Mouse (Mus musculus) spleen, adult 18-20 months (tissue): ENCODE measurements at regions not wholly inside any gene's neighbourhood (a gene's known extent, or its start where the extent isn't known, plus 50 kb on each side); places are given as distances from the start of the nearest gene placed in this dataset.

ENCODE experiments used
- DNase-seq, 2 experiments: peaks; one replicate each; pipeline ENCODE4 v3.0.0; 2022; ENCODE audit warnings: mixed read lengths in 2 of 2

DNA sequence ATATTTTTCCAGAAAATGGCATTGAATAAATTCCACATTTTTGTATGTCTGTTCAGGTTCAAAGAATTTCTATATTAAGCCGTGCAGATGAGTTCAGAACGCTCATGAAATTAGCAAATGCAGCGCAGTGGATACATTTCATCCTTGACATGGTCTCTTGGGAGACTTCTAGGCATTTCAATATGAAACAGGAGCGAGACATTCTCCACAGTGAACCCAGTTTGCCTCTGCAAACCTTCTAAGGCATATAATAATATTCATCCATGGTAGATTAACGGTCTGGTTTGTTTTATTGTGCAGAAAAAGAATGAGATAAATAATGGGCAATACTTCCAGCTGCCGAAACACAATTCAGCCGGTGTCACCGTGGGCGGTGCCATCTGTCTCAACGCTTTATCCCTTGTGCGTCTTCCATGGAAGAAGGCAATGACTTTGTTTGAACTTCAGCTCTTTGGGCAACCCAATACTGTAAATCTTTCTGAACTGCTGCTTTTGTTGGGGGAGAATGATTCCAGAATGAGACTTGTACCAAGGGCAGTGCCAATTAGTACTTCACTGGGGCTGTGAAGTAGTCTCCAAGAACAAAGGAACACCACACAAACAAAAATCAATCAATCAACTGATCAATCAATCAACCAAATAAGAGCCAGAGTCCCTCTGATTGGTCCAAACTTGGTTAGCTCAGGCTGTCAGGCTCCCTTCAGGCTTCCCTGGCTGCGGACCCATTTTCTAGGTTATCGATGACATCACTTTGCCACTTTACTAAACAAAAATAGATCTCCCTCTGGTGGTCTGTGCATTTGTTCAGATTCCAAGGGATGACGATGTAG is 326.0 kb downstream of the Ice1 start:
- DNase-seq, result no peak

DNA sequence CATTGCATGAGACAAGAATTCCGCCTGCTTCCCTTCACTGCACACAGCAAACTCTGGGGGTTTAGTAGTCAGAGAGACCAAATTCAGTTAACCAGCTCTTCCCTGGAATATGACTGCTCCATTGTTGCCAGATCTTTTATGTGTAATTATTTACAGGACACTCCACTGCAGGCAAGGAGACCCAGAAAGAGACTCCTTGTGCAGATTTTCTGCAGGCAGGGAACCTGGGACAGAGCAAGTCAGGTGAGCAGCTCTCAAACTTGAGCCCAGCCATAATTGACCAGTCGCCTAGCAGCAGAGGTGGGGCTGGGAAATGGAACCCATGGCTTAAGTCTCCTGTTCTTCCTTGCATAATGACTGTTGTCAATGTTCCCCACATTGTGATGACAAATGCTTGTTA is 324.2 kb downstream of the Ice1 start:
- DNase-seq, result no peak

DNA sequence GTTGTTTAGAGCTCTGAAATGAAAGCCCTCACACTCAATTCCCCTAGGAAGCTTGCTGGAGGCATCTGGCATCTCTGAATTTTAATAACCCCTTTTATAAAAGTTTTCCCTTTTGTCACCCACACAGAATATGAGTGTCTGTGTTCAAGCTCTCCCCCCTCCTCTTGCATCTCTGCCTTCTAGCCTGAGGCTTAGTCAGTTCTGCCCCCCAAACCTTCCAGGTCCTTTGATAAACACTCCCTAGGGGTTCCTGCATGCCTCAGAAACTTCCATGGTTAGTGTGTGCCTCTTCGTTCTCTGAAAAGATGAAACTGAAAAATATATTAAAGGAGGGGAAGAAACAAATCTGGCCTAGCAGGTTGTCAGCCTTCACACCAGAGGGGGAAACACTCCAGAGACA is 313.9 kb downstream of the Ice1 start:
- DNase-seq, result no peak

DNA sequence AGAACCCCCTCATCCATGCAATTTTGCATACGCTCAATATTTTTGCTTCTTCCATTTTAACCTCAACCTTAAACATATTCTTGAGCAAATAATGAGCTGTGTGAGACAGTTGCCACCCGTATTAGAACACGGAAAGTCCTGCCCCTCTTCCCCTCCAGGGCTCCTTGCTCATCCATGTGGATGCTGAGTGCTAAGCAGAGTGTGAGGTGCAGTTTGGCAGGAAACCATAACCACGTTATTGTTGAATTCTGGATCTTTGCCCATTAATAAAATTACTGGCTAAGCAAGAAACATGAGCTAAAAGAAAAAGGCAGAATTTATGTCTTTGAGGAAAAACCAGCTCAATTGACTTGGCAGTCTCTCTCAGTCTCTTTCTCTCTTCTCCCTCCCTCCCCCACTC is 301.4 kb downstream of the Ice1 start:
- no peak for DNase-seq

DNA sequence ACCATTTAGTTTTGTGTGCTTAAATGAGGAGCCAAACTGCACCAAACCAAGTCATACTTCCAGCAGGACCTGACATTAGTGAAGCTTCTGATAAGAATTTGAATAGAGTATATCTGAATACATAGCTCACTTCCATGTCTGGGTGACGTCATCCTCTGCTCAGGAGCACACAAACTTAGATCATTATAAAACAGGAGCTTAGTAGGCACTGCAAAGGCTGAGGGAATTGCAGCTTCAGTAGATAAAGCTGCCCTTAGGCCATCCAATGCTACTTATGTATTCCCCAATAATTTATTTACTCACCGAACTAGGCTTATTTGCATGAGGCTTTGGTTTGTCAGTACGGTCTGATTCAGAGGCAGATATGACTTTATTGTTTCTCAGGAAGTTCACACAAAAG is 297.0 kb downstream of the Ice1 start:
- DNase-seq, result no peak

DNA sequence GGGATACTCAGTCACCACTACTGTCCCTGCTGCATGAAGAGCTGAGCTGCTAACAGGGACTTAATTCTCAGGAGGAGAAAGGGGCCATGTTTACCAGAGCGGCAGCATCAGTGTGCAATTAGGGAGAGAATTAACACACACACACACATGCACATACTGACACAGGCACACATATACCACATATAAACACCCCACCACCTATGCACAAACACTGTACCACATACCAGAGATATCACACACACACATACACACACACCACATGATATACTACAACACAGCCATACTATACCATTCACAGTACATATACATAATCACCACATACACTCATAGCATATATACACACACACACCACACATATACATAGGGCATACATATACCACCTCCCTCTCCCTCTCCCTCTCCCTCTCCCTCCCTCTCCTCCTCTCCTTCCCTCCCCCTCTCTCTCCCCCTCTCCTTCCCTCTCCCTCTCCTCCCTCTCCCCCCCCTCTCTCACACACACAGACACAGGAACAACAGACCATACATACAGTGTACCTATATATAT is 294.2 kb downstream of the Ice1 start:
- DNase-seq, result no peak

DNA sequence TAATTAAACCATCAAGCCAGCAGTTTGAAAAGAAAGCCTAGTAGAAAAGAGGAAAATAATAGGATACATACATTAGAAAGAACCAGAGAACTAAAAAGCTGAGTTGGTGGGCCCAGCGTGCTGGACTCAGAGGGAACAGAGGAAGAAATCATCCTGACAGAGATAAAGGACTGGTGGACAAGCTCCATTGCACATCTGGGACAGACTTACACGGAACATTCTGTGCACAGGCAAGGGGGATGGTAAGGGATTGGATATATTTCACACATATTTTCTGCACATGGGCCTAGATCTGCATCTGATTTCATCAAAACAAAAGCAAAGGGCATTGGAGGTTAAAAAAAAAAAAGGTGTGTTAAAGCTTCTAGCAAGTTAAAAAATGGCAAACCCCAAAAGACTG is 293.5 kb downstream of the Ice1 start:
- no peak for DNase-seq

DNA sequence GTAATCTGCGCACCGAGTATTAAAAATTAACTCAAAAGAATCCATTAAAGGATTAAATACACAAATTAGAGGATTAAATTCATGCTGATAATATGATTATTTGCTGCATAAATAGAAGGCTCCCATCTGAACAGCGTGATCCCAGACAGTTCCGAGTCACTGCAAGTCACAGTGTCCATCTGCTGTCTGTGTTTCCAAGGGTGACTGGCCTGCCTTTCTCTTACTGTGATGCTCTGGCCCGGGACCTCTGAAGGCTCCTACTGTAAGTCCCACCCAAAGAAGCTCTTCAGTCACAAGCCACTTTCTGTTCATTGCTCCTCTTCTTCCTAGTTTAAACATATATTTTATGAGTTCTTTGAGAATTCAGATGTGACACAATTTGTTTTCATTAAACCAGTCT is 293.1 kb downstream of the Ice1 start:
- DNase-seq, result no peak

DNA sequence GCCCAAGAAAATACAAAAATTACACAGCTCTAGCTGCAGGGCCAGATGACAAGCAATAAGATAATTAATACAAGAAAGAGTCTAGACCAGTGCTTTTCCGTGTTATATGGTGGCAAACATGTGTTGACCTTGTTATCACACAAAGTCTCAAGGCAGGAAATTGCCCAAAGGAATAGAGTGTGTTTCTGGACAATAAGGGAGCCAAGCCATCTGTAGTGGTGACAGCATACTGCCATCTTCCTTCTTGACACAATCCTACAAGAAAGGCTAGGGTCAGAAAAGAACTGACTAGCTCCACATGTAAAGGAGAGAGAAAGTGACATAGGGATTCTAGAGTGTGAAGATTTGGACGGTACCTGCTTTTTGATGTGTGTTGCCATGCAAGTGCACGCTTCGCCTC is 289.0 kb downstream of the Ice1 start:
- DNase-seq, result no peak

DNA sequence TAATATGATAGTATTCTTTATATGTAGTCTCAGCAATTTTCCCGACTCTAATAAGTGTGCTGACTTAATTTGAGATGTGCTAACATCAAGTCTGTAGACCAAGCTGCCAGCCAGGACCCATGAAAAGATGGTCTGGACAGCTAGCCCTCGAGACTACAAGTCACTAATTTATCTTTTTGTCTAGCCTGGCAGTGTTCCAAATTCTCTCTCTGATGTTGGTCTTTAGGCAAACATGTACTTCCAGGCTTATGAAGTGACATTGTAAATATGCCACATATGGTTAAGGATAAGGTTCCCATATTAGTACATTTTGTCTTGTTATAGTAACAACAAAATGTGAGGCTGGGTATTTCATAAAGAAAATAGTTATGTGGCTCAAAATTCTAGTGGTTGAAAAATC is 288.5 kb downstream of the Ice1 start:
- DNase-seq, result no peak

DNA sequence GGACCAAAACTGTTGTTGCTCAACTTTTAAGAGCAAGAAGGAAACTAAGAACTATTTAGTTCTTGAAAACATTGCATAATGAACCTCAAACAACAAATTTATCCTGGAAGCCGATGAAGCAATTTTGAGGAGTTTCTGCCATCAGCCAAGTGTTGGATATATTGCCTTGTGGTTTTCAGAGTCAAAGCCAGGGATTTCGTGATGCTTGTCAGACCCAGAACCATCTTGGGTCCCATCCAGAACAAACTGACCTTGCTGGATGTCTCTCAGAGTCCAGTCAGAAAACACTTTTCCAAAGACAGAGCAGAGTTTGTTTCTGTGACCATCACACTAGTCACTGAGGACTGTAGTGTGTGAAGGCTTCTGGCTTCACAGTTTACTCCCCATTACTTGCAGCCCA is 267.8 kb downstream of the Ice1 start:
- DNase-seq, result no peak

DNA sequence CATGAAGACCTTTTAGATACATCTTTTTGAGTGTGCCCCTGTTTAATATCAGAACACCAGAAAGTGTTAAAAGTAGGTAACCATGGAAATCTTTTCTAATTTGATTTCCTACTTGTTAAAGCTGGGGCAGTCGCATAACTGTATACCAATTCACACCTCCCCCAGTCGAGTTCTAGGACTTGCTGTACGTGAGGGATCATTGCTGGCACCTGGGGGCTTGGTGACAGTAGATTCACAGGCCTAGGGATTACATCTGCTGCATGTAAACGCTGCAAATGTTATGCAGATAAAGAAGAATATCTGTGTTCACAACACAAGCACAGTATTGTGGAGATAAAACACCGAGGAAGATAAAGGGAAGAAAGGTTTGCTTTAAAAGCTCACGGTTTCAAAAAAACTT is 256.7 kb downstream of the Ice1 start:
- no peak for DNase-seq

DNA sequence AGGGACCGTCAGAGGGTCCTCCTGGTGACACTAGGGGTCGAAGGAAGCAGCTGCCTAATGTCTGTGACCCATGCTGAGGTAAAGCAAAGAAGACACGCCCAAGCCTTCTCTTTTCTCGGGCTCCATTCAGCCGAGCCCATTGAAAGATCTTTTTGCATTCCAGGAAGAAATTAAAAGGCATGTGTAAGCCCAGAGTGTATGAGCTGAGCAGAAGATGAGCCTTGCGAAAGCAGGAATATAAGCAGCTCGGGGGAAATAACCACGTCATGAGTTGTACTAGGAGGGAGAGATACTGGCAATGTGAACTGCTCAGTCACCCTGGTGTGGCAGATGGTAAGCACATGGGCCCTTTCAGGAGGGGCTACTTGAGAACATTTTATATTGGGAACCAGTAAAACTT is 252.1 kb downstream of the Ice1 start:
- DNase-seq, result no peak

DNA sequence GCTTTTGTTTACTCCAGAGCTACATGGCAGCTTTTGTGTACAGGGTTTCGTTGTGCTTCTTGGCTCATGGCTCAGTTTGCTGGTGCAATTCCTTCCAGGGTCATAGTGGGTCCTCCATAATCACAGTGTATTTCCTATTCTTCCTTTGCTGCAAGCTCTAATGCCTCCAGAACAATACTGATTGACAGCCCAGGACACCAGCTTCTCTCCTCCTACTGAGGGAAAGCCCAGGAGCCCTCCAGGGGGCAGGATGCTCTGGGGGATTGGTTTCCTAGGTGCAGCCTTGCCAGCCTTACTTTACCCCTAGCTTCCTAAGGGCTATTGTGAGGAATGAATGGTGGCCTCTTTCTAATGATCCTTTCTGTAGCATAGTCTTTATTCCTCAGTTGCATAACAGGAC is 224.6 kb downstream of the Ice1 start:
- no peak for DNase-seq

DNA sequence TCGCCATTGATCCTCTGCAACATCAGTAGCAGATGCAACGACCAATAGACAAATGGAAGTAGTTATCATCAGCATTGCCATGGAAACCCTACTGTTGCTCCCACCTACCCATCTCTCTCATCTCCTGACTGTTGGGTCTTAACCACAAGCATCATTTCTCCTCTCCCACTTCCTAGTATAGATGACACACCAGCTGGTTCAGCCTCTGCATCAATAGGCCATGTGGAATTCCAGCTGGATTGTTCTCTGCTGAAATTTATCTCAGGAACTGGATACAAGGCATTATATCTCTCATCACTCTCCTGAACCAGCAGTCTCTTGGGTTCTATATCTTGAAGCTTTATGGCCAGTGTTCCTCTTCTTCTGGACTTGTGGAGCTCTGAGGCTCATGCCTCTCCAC is 219.3 kb downstream of the Ice1 start:
- no peak for DNase-seq

DNA sequence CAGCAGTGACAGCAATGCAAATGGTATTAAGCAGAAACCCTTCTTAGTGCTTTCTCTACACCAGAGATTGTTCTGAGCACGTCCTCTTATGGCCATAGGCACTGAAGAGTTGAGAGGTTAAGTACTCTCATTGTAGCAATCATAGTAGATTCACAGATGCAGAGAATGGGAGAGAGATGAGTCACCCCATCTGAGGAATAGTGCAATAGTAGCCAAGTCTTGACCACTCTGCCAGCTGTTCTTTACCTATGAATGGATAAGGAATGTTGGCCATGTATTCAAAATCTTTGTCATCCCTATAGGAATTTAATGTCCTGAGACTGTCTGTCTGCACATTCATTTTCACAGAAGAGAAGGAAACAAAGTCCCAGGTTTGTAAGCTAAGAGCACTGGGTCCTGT is 198.0 kb downstream of the Ice1 start:
- no peak for DNase-seq

DNA sequence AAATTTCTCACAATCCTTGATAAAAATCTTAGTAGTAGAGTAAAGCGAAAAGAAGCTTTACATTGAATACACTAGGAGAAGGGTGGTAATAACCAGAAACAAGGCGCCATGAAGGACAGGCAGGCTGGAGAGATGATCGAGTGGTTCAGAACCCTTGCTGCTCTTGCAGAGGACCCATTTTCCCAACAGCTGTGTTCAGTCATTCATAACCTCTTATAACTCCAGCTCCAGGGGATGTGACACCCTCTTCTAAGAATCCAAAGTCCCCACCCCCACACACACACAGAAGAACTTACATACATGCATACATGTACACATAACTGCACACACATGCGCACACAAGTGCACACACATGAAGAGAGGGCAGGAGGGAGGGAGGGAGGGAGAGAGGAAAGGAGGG is 190.5 kb downstream of the Ice1 start:
- no peak for DNase-seq

DNA sequence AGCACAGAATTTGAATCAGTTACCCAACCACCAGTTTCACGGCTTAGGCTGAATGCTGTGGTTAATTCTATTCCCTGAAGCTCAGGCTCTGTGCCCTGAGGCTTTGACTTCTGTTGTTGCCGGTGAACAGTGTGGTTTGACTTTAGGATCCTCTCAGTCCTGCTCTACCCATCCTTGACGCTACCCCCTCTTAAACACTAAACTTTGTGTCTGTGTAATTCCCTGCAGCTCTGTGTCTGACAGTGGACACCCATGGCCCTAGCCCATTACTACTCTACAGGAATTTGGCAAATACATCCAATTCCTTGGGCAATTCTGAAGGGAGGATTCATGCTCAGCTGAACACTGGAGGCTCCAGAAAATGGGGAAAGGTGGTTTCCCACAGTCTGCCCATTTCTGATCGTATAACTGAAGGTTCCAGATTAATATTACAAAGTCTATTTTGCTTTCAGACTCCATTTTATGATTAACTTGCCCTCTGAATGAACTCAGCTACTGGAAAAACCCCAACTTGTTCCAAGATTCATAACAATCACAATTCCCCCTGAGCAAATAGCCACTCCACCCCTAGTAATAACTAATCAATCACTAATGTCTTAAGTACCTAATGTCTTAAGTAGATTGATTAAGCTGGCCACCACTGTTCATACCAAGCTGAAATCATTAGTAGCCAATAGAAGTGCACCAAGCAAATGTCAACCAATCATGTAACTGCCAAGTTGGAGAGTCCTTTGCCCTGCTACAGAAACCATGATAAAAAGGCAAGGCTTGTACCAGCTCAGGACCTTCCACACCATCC is 182.6 kb downstream of the Ice1 start:
- DNase-seq, result no peak

DNA sequence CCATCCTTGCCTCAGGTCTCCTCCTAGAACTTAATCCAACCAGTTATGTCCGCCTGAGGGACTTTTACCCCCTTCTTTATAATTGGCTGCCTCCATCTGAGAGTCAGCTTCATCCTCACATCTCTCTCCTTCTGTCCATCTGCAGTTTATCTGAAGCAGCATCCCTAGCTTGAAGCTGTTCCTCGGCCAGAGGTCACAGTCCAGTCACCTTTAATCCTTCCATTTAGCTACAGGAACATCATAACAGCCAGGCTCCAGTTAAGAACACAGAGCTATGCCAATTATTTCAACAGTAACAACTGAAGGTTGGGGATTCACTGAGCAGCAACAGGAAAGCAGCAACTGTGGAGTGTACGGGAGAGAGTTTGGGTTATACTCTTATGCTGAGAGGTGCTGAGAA is 179.0 kb downstream of the Ice1 start:
- DNase-seq, result no peak

DNA sequence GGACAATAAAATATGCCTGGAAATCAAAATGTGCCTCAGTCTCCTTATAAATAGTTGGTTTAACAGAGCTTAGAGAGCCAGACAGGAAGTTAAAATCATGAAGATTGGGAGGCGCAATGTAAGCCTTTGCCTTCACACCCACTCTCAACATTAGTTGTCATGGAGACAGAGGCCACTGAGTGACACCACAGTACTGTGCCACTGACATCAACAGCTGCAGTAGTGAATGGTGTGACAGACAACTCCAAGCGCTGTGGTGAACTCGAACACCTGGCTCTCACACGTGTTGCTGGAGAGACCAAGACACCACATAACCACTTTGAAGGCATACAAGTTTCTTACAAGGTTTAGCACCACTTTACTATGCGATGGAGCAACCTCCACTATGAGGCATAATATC is 172.4 kb downstream of the Ice1 start:
- DNase-seq, result no peak

DNA sequence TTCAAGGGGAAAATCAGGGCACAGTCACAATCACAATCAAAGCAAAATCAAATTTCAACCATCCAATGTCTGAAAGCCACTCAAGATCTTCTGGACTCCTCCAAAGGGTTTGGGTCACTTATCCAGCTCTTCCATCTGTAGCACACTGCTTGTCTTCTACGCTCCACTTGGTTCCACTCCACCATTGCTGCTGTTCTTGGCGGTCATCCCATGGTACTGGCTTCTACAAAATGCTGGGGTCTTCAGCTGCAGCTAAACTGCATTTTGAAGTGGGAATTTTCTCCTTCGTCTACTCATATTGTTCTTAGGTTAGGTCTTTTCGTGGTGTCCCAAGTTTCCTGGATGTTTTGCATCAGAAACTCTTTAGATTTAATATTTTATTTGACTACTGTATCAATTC is 162.7 kb downstream of the Ice1 start:
- DNase-seq, result no peak

DNA sequence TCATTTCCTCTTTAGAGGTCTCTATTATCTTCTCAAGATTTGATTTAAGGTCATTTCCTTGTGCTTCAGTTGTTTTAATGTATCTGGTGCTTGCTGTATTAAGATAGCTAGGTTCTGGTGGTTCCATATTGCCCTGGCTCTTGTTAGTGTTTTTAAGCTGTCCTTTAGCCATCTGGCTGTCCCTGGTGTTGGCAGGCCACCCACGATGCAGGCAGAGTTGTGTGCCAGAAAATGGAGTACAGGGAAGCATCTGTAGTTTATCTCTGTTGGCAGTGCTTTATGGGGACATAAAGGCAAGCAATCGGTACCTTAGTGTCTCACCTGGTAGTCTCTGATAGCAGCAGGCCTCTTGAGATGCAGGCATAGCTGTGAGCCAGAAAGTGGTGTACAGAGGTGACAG is 162.1 kb downstream of the Ice1 start:
- DNase-seq, result no peak

DNA sequence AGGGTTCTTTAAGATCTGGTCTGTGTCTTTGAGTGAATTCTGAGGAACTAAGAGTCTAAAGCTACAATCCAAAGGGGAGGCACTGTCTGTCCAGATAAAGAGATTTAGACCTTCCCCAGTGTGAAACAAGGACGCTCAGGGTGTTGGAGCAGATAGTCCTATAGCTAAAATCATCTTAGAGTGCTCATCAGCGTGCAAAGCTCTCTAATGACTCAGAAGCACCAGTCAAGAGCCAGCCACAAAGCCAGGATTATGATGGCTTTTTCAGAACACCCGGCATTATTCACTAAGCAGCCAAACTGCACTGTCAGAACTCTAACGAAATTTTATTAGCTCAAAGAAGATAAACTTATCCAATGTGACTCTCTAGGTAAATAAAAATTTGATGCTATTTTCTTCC is 138.1 kb downstream of the Ice1 start:
- DNase-seq, result no peak
